Mouse (Mus musculus) megakaryocyte, embryonic 14.5 days (primary cell): Measurements from ENCODE around the gene Rfx4.

Experiments used
- FLI1 ChIP-seq: IDR thresholded peaks from 2 replicates; pipeline ENCODE4 v1.6.1; 2012; ENCODE audit warnings: low read length, inconsistent platforms, mixed read lengths
- GATA1 ChIP-seq: IDR thresholded peaks from 3 replicates; pipeline ENCODE4 v1.6.1; 2012; ENCODE audit warnings: mixed read lengths, low read length, inconsistent platforms, borderline replicate concordance

- TF ChIP-seq GATA1 (no peak), FLI1 (no peak)
Measured at GRCm38 (mm10) chr10:84706543-84706942, 49.3 kb upstream of the Rfx4 start.
